Mouse (Mus musculus) E14TG2a.4 (cell line): ENCODE results near the gene Shisa5.

Experiments used
- H3K27me3 ChIP-seq: 2 replicates; pipeline ENCODE4 v1.6.1; 2014; ENCODE audit warnings: low read length, control low read depth; ENCODE audit not compliant: insufficient read depth
- H3K36me3 ChIP-seq: 2 replicates; pipeline ENCODE4 v1.6.1; 2014; ENCODE audit warnings: low read length, control low read depth; ENCODE audit not compliant: insufficient read depth
- H3K4me1 ChIP-seq: replicated peaks from 2 replicates; pipeline ENCODE4 v1.6.1; 2014; ENCODE audit warnings: low read depth, low read length, control low read depth
- H3K4me3 ChIP-seq: replicated peaks from 2 replicates; pipeline ENCODE4 v1.5.1; 2014; ENCODE audit warnings: mild to moderate bottlenecking, low read length
- H3K9me3 ChIP-seq: 2 replicates; pipeline ENCODE4 v1.6.1; 2014; ENCODE audit warnings: low read length, control low read depth
- CTCF ChIP-seq: conservative IDR thresholded peaks from 2 replicates; pipeline ENCODE4 v1.5.1; 2014; ENCODE audit warnings: low read length
- NANOG ChIP-seq: IDR thresholded peaks from 2 replicates; pipeline ENCODE4 v1.6.1; 2014; ENCODE audit warnings: borderline replicate concordance, low read length, mixed read lengths
- POU5F1 ChIP-seq: IDR thresholded peaks from 2 replicates; pipeline ENCODE4 v1.6.1; 2014; ENCODE audit warnings: low read length, borderline replicate concordance

Shisa5 gene

GRCm38 (mm10) chr9:109105011-109105410, 66.6 kb downstream of the Shisa5 start:
- no peak overlapping the region for H3K4me3 ChIP-seq
- H3K4me1 ChIP-seq, result peaks cover 47% of the 10 kb centered on the region
- TF ChIP-seq NANOG (no peak), CTCF (no peak), POU5F1 (no peak)
- no peaks in the 10 kb centered on the region for H3K27me3 ChIP-seq
- peaks cover 89% of the 10 kb centered on the region for H3K36me3 ChIP-seq
- H3K9me3 ChIP-seq, result peaks cover 9% of the 10 kb centered on the region; the same call in 1 of the 2 replicates

DNA sequence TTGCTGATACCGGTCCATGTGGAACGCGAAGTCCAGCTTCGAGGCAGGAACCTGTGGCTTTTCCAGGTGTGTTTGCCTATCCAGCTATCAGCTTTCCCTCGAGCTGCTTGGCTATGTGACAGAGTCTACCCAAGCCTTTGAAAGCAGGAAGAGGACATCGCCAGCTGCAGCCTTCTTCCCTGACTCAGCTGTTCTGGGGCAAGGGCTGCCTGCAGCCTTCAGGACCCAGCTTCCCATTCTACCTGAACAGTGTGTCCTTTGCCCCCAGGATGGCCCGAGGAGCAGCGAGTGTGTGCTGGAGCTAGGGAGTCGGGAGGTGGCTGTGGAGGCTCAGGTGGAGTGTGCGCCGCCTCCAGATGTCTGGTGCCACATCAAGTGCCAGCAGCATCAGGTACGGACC, 67.3 kb downstream of the Shisa5 start:
- Histone ChIP-seq H3K4me3 (no peak overlapping the region), H3K4me1 (peaks cover 40% of the 10 kb centered on the region), H3K9me3 (peaks cover 13% of the 10 kb centered on the region; the same call in 1 of the 2 replicates), H3K36me3 (peaks cover 89% of the 10 kb centered on the region), H3K27me3 (no peaks in the 10 kb centered on the region)
- TF ChIP-seq NANOG (no peak), CTCF (no peak), POU5F1 (no peak)

DNA sequence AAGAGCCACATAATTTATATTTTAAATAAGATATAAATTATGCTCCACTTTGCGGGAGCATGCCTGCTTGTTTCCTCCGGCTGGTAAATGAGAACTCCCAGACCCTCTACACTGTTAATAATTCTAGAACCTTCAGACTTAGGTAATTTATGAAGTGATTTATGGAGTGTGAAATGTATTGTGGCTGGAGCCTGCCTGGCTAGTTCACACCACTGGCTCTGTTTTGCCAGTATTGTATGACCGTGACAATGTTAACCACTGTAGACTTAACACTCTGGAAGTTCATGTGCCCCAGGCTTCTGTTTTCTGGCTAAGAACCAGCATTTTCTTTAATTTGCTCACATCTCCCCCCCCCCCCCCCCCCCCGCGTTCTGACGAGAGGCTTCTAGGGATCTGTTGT, 69.0 kb downstream of the Shisa5 start:
- H3K27me3 ChIP-seq, result no peaks in the 10 kb centered on the region
- H3K4me1 ChIP-seq, result peaks cover 30% of the 10 kb centered on the region
- H3K36me3 ChIP-seq, result peaks cover 95% of the 10 kb centered on the region
- peaks cover 13% of the 10 kb centered on the region; the same call in 1 of the 2 replicates for H3K9me3 ChIP-seq
- TF ChIP-seq NANOG (no peak), POU5F1 (no peak), CTCF (no peak)
- no peak overlapping the region for H3K4me3 ChIP-seq
